Mouse (Mus musculus) stomach, postnatal 0 days (tissue): ENCODE data around the gene Gm45716.
"Not testable (repeated sequence)": the region's sequence is repeated elsewhere in the genome, so short reads cannot be mapped to it uniquely, and the experiment has no call there.

Experiments
- CTCF ChIP-seq: IDR thresholded peaks from 2 replicates; pipeline ENCODE4 v1.5.1; 2016; ENCODE audit warnings: antibody characterized with exemption, low read depth, mild to moderate bottlenecking, moderate library complexity
- EP300 ChIP-seq: optimal IDR thresholded peaks from 2 replicates; pipeline ENCODE3; 2016; ENCODE audit warnings: antibody characterized with exemption

GRCm38 (mm10) chr11:90281943-90282342, 94.5 kb downstream of the Gm45716 start:
- not testable (repeated sequence) for TF ChIP-seq CTCF, EP300
